Mouse (Mus musculus) ES-E14 (cell line): ENCODE data around the gene Slc6a12.
"Not testable (repeated sequence)": the region's sequence is repeated elsewhere in the genome, so short reads cannot be mapped to it uniquely, and the experiment has no call there.

Experiments used
- HCFC1 ChIP-seq: IDR thresholded peaks from 2 replicates; pipeline ENCODE4 v1.6.1; 2012; ENCODE audit warnings: low read length, inconsistent platforms, borderline replicate concordance; ENCODE audit not compliant: insufficient read depth
- ZC3H11A ChIP-seq: IDR thresholded peaks from 2 replicates; pipeline ENCODE4 v1.6.1; 2012; ENCODE audit warnings: low read depth, mild to moderate bottlenecking, inconsistent platforms, low read length, borderline replicate concordance

DNA sequence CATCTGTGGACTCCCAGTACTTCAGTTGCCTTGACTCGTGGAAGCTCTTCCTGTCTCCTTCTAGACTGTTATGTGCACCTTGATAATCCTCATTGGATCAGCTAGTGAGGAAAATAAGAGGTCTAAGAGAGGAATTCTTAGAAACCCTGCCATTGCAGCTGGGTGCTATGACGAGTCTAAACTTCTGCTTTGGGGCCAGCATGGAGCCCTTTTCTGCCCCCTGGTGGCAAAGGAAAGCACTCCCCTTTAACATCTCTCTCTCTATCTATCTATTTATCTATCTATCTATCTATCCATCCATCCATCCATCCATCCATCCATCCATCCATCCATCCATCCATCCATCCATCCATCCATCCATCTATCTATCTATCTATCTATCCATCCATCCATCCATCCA is 23.7 kb downstream of the Slc6a12 start:
- TF ChIP-seq HCFC1, ZC3H11A: not testable (repeated sequence)
